Mouse (Mus musculus) cortical plate, adult 2 months (tissue): ENCODE results near the gene Gm9945.

Experiments used
- CTCF ChIP-seq: fragments of 200-500 bp; IDR thresholded peaks from 2 replicates; pipeline ENCODE4 v1.5.1; 2011; ENCODE audit warnings: mild to moderate bottlenecking, control low read depth, low read length; ENCODE audit not compliant: insufficient read depth; ENCODE audit errors: extremely low read depth
- POLR2A ChIP-seq: fragments of 200-500 bp; IDR thresholded peaks from 2 replicates; pipeline ENCODE4 v1.6.1; 2011; ENCODE audit warnings: mild to moderate bottlenecking, low read length, control low read depth; ENCODE audit not compliant: insufficient read depth; ENCODE audit errors: extremely low read depth

DNA sequence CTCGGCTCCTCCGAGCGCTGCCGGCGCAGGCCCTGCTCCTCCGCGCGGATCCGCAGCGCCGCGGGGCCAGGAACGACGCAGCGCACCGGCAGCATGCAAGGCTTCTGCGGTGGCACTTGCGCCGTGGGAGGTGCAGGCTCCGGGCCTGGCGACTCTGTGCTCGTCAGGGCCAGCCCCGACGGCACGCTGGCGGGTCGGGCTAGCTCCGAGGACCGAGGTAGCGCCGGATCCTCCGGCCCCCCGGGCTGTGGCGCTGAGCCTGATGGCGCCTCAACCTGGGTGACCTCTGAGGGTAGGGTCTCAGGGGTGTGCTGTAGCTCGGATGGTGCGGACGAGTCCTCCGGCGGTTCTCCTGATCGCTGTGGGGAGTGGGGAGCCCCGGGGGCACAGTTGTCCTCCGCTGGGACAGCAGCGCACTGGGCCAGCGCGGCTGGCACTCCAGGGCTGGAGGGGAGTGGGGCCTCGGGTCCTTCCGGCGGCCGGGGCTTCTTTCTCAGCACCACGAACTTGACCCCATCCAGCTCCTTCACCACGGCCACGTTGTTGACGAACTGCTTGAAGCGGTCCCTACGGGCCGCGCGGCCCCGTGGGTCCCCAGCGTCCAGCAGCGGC is 689 bp upstream of the Gm9945 start:
- TF ChIP-seq POLR2A (no peak), CTCF (no peak)
